Mouse (Mus musculus) hindbrain, embryonic 11.5 days (tissue): ENCODE measurements at regions not wholly inside any gene's neighbourhood (a gene's known extent, or its start where the extent isn't known, plus 50 kb on each side); places are given as distances from the start of the nearest gene placed in this dataset.

Experiments
- ATAC-seq: fragments of 200-750 bp; cut with Nextera tagmentation; 2 replicates; pipeline ENCODE4 v1.8.0; 2017; ENCODE audit warnings: mild to moderate bottlenecking, moderate TSS enrichment, moderate library complexity; ENCODE audit not compliant: low FRiP score
- DNase-seq: peaks from one replicate; pipeline ENCODE4 v3.0.0-alpha.2; 2015; ENCODE audit warnings: low spot score
- H3K27ac ChIP-seq: fragments of 300-500 bp; sonication (generic); 2 replicates; pipeline ENCODE4 v1.5.1; 2014; ENCODE audit warnings: mild to moderate bottlenecking, low read depth, low read length
- H3K27me3 ChIP-seq: fragments of 300-500 bp; sonication (generic); 2 replicates; pipeline ENCODE4 v1.6.1; 2014; ENCODE audit warnings: mild to moderate bottlenecking, low read length, moderate library complexity, mixed read lengths; ENCODE audit not compliant: control insufficient read depth, insufficient read depth
- H3K36me3 ChIP-seq: fragments of 300-500 bp; sonication (generic); 2 replicates; pipeline ENCODE4 v1.6.1; 2014; ENCODE audit warnings: mild to moderate bottlenecking, low read length, moderate library complexity, mixed read lengths; ENCODE audit not compliant: control insufficient read depth, insufficient read depth
- H3K4me1 ChIP-seq: fragments of 300-500 bp; sonication (generic); replicated peaks from 2 replicates; pipeline ENCODE4 v1.6.1; 2014; ENCODE audit warnings: low read length, mixed read lengths; ENCODE audit not compliant: control insufficient read depth, insufficient read depth
- H3K4me2 ChIP-seq: fragments of 300-500 bp; sonication (generic); replicated peaks from 2 replicates; pipeline ENCODE4 v1.6.1; 2014; ENCODE audit warnings: mild to moderate bottlenecking, low read depth, low read length
- H3K4me3 ChIP-seq: fragments of 300-500 bp; sonication (generic); 2 replicates; pipeline ENCODE4 v1.5.1; 2014; ENCODE audit warnings: low read depth, low read length
- H3K9ac ChIP-seq: fragments of 300-500 bp; sonication (generic); 2 replicates; pipeline ENCODE4 v1.6.1; 2014; ENCODE audit warnings: low read depth, low read length
- H3K9me3 ChIP-seq: fragments of 300-500 bp; sonication (generic); 2 replicates; pipeline ENCODE4 v1.6.1; 2016; ENCODE audit warnings: low read length; ENCODE audit not compliant: control insufficient read depth
- WGBS: fragments of 180-500 bp; shearing (Covaris S2); extraction: QIAGEN DNeasy Blood & Tissue Kit; methylation state at CpG from one replicate; pipeline ENCODE4 v1.1.7; 2014; 5-methylcytosine and 5-hydroxymethylcytosine counted together

DNA sequence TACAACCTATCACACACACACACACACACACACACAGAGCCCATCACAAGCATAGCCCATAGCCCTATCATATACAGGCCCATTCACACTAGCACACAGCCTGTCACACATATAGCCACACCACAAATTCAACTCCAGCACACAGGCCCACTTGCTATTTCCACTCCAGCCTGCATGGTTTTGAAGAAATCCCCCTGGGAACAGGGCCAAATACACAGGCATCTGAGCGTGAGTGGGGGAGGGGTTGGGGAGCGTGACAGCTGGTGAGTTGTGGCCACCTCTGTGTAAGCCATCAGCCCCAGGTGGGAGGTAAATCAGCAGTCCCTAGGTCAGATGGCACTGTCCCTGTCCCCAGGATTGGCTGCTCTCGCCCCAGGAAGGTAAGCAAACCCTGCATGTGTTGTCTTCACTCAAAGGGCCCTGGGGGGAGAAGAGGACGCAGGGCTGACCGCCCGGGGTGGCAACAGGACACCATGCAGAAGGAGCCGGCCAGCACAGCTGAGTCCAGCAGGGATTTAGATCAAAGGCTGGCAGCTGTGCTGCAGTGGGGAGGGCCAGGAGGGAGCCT, 153.6 kb upstream of the Gm3448 start:
- 15% methylated on average over 7 of the region's 7 CpGs for WGBS
- Histone ChIP-seq H3K4me1 (peaks cover 5% of the 10 kb centered on the region; the same call in 1 of the 2 replicates), H3K36me3 (no peaks in the 10 kb centered on the region), H3K9ac (no peak overlapping the region), H3K9me3 (no peaks in the 10 kb centered on the region), H3K27ac (no peak overlapping the region), H3K27me3 (no peaks in the 10 kb centered on the region), H3K4me2 (no peak overlapping the region), H3K4me3 (no peak overlapping the region)
- DNase-seq (peak; percentile 65), ATAC-seq (peak; percentile 75)

DNA sequence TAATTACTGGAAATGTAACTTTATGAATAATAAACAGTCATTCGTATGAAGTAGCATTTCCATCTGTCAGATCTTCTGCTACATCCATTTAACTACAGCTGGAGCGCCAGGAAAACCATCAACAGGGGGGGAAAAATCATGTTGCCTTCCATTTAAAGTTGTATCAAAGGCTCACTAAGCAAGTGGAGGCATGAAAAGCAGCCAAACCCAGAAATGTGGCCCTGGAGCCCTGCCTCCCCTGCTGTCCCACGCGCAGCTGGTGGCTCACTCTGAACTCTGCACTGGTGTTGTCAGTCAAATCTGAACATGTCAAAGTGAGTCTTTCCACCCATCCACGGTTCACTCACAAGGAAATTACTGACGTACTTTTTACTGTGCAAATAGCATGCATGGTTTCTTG, 152.5 kb upstream of the Gm3448 start:
- no peak overlapping the region for H3K4me3 ChIP-seq
- H3K27ac ChIP-seq: no peak overlapping the region
- H3K4me1 ChIP-seq: peaks cover 5% of the 10 kb centered on the region; the same call in 1 of the 2 replicates
- WGBS: 62% methylated on average over 6 of the region's 6 CpGs
- H3K9ac ChIP-seq: no peak overlapping the region
- no peak for DNase-seq
- H3K36me3 ChIP-seq: no peaks in the 10 kb centered on the region
- H3K4me2 ChIP-seq: no peak overlapping the region
- no peaks in the 10 kb centered on the region for H3K27me3 ChIP-seq
- H3K9me3 ChIP-seq: no peaks in the 10 kb centered on the region
- ATAC-seq: no peak

DNA sequence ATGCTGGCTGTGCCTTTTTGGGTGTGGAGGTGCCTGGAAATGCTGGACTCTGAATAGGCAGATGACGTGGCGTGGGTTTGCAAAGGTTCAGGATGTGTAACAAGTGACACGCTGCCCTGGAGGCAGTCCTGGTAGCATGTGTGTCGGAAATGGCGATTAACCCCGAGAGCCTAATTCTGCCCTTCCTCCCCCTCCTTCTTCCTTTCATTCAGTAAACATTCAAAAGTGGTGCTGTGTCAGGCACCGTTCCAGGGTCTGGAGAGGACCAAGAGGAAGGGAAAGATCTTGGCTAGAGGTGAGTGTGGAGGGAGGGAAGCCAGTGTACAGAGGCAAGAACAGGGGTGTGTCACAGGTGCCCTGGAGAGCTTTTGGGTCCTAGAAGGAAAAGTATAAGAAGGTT, 151.5 kb upstream of the Gm3448 start:
- no peak overlapping the region for H3K9ac ChIP-seq
- peaks cover 5% of the 10 kb centered on the region; the same call in 1 of the 2 replicates for H3K4me1 ChIP-seq
- no peaks in the 10 kb centered on the region for H3K36me3 ChIP-seq
- H3K27ac ChIP-seq: no peak overlapping the region
- ATAC-seq: no peak
- H3K4me2 ChIP-seq: no peak overlapping the region
- H3K9me3 ChIP-seq: no peaks in the 10 kb centered on the region
- WGBS: 59% methylated on average over 7 of the region's 7 CpGs
- DNase-seq: no peak
- no peaks in the 10 kb centered on the region for H3K27me3 ChIP-seq
- H3K4me3 ChIP-seq: no peak overlapping the region

DNA sequence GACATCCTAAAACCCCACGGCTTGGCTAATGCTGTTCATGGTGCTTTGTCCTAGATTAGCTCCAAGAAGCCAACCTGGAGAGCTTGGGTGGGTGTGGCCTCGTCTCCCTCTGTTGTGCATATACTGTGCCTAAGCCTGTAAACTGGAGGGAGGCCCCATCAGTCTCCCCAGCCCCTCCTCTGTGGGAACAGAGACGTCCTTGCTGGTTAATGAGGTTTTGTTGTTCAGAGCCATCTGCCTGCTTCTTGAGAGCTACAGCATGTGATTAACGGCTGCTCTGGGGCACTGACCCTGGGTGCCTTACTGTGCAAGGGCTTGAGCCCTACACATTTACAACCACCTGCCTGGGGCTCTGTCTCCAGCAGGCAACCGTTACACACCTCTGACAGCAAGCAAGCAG, 143.9 kb upstream of the Gm3448 start:
- Histone ChIP-seq H3K4me2 (no peak overlapping the region), H3K36me3 (no peaks in the 10 kb centered on the region)
- DNase-seq: peak; percentile 55

DNA sequence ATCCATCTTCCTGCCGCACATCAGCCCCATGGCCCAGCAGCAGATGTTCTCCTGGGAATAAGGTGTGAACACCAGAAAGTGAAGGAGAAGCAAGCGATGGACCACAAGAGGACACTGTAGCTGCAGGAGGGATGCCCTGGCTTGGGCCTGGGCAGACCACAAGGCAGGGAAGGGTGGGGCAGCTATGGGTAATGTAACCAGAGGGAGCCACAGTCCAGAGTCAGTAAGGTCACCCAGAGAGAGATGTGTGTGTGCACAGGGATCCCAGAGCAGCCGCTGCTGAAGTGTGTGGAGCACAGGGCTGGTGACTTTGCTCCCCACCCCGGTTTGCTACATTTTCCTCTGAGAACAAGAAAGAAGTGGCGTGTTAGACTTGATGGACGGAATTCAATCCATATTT, 142.5 kb upstream of the Gm3448 start:
- H3K27me3 ChIP-seq: no peaks in the 10 kb centered on the region
- H3K9me3 ChIP-seq: no peaks in the 10 kb centered on the region
- ATAC-seq (no peak), DNase-seq (no peak)
- no peak overlapping the region for H3K27ac ChIP-seq
- no peaks in the 10 kb centered on the region for H3K36me3 ChIP-seq
- 80% methylated on average over 6 of the region's 6 CpGs for WGBS
- H3K9ac ChIP-seq: no peak overlapping the region
- H3K4me1 ChIP-seq: peaks cover 8% of the 10 kb centered on the region
- no peak overlapping the region for H3K4me3 ChIP-seq
- no peak overlapping the region for H3K4me2 ChIP-seq

More for the DNA sequence above, 143.9 kb upstream of the Gm3448 start:
- no peak overlapping the region for H3K4me3 ChIP-seq
- WGBS: 15% methylated on average over 5 of the region's 5 CpGs
- no peak overlapping the region for H3K27ac ChIP-seq
- no peak overlapping the region for H3K9ac ChIP-seq
- H3K27me3 ChIP-seq: no peaks in the 10 kb centered on the region
- H3K9me3 ChIP-seq: no peaks in the 10 kb centered on the region
- H3K4me1 ChIP-seq: peaks cover 8% of the 10 kb centered on the region
- peak; percentile 85 for ATAC-seq

DNA sequence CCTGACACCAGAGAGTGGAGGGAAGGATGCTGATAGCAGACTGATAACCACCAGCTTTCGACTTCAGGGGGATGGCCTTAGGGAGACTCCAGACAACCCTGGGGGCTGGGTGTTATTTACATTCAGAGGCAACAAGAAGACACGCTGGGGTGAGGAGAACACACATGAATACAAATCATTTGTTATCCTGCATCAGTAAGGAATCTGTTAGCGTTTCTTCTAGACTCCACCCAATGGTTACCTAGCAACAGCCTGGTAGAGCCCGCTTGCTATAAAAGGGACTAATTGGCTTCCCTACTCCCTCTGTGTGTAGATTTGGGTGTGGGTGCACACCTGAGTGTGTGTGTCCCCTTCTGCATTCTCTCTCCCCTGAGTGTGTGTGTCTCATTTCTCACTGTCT, 140.8 kb upstream of the Gm3448 start:
- no peaks in the 10 kb centered on the region for H3K27me3 ChIP-seq
- no peak overlapping the region for H3K27ac ChIP-seq
- 18% methylated on average over 4 of the region's 4 CpGs for WGBS
- H3K9ac ChIP-seq: no peak overlapping the region
- ATAC-seq: peak; percentile 38; the same call in 1 of the 2 replicates
- no peak overlapping the region for H3K4me3 ChIP-seq
- no peaks in the 10 kb centered on the region for H3K36me3 ChIP-seq
- no peak overlapping the region for H3K4me2 ChIP-seq
- DNase-seq: peak; percentile 52
- H3K9me3 ChIP-seq: no peaks in the 10 kb centered on the region
- peaks cover 8% of the 10 kb centered on the region for H3K4me1 ChIP-seq

DNA sequence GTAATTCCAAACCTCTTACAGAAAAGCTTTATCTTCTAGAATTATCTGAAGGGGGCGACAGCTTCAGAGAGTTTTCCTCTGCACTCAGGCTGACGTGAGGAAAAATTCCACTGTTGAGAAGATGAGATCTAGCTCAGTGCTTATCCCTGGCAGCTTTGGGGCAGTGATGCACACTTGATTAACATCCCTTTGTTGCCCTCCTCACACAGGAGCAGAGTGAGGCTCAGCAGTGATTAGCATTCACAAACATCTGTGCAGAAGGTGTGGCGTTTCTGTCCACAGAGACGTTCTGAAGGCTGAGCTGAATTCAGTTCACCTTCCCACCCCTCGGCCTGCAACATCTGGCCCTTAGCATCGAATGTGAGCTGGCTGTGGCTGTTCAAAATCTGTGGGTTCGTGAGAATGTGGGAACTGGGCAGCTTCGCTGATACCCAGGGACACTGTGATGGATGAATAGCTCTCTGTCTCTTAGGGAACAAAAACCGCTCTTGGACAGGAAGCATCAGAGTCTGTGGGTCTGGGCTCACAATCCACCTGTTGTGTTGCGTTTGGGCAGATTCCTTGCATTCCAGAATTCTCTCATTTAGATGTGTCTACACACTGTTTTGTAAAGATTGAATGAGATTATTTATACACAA, 139.0 kb upstream of the Gm3448 start:
- peak overlapping the region; percentile 47; the same call in 1 of the 2 replicates for H3K27ac ChIP-seq
- H3K9ac ChIP-seq: no peak overlapping the region
- no peaks in the 10 kb centered on the region for H3K9me3 ChIP-seq
- no peaks in the 10 kb centered on the region for H3K27me3 ChIP-seq
- no peak overlapping the region for H3K4me2 ChIP-seq
- no peak for DNase-seq
- H3K36me3 ChIP-seq: no peaks in the 10 kb centered on the region
- 31% methylated on average over 10 of the region's 10 CpGs for WGBS
- ATAC-seq: 0 out of 2 replicates have a peak, but pooled peaks have one; percentile 25
- no peak overlapping the region for H3K4me3 ChIP-seq
- peaks cover 5% of the 10 kb centered on the region for H3K4me1 ChIP-seq

DNA sequence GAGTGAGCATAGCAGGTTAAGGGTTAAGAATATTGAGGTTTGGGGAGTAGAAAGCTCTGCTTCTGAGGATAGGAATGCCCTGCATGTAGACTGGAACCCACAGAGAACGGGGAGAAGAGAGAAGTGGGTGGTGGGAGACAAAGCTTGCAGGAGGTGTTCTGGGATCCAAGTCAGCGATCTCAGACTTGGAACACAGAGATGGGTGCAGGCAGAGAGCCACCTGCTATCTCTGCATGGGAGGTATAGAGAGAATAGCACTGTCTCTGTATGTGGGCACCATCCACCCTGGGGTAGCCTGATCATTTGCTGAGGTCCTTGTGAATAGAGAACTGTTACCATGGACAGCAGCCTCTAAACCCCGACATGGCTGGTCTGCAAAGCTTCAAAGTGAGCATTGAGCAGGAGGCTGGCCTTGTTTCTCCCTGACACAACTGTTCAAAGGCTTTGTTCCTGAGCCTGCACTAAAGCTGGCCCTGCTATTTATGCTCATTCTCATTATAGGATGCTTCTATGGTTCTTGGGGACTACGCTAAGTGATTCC, 138.1 kb upstream of the Gm3448 start:
- Histone ChIP-seq H3K4me2 (no peak overlapping the region), H3K4me3 (no peak overlapping the region), H3K27me3 (no peaks in the 10 kb centered on the region), H3K9ac (no peak overlapping the region), H3K36me3 (no peaks in the 10 kb centered on the region), H3K4me1 (no peaks in the 10 kb centered on the region; the same call in 1 of the 2 replicates), H3K9me3 (no peaks in the 10 kb centered on the region), H3K27ac (no peak overlapping the region)
- WGBS: 65% methylated on average over 4 of the region's 4 CpGs
- DNase-seq (no peak), ATAC-seq (no peak)

DNA sequence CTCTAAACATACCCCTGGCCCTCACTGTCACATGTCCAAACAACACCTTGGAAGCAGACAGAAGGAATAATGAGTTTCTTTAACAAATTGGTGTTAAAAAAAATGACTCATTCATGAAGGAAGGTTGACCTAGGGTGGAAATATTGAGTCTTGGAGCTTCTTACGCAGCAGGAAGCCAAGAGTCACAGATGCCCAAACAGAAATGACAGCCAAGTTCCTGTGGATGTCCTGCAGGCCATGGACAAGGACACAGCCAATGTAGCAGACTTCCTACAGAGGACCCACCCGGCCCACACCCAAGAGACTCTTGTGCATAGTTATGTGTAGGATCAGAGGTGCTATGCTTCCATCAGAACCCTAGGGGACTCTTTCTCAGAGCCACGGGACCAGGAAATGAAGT, 136.1 kb upstream of the Gm3448 start:
- 87% methylated on average over 3 of the region's 3 CpGs for WGBS
- Histone ChIP-seq H3K36me3 (no peaks in the 10 kb centered on the region), H3K9me3 (no peaks in the 10 kb centered on the region), H3K4me2 (no peak overlapping the region), H3K9ac (no peak overlapping the region), H3K4me1 (no peaks in the 10 kb centered on the region; the same call in 1 of the 2 replicates), H3K27me3 (no peaks in the 10 kb centered on the region), H3K4me3 (no peak overlapping the region), H3K27ac (no peak overlapping the region)
- ATAC-seq (no peak), DNase-seq (no peak)
